Mouse (Mus musculus) kidney, embryonic 14.5 days (tissue): ENCODE results near the gene Dedd2. TPM values are rescaled to one million over a fixed set of nuclear protein-coding genes. Genes with fewer than 3 reads are reported as not detected.
A peak's percentile ranks its signal among the peaks of the same experiment; 100 is the strongest.

Experiments used
- ATAC-seq: fragments of 200-750 bp; cut with Nextera tagmentation; 2 replicates; pipeline ENCODE4 v1.8.0; 2017; ENCODE audit warnings: moderate number of reproducible peaks, mild to moderate bottlenecking, moderate TSS enrichment, moderate library complexity; ENCODE audit not compliant: low FRiP score, low TSS enrichment
- H3K27ac ChIP-seq: fragments of 300-500 bp; sonication (generic); 2 replicates; pipeline ENCODE4 v1.5.1; 2014; ENCODE audit warnings: low read depth, mild to moderate bottlenecking, low read length, moderate library complexity, mixed read lengths
- H3K27me3 ChIP-seq: fragments of 300-500 bp; sonication (generic); 2 replicates; pipeline ENCODE4 v1.6.1; 2014; ENCODE audit warnings: mild to moderate bottlenecking, low read length; ENCODE audit not compliant: control insufficient read depth, insufficient read depth
- H3K36me3 ChIP-seq: fragments of 300-500 bp; sonication (generic); 2 replicates; pipeline ENCODE4 v1.6.1; 2014; ENCODE audit warnings: low read length, mixed read lengths; ENCODE audit not compliant: control insufficient read depth, insufficient read depth
- H3K4me1 ChIP-seq: fragments of 300-500 bp; sonication (generic); 2 replicates; pipeline ENCODE4 v1.6.1; 2014; ENCODE audit warnings: low read length, mixed read lengths; ENCODE audit not compliant: control insufficient read depth, insufficient read depth
- H3K4me2 ChIP-seq: fragments of 300-500 bp; sonication (generic); replicated peaks from 2 replicates; pipeline ENCODE4 v1.6.1; 2014; ENCODE audit warnings: low read depth, mild to moderate bottlenecking, low read length
- H3K4me3 ChIP-seq: fragments of 300-500 bp; sonication (generic); 2 replicates; pipeline ENCODE4 v1.5.1; 2014; ENCODE audit warnings: mild to moderate bottlenecking, low read length
- H3K9ac ChIP-seq: fragments of 300-500 bp; sonication (generic); 2 replicates; pipeline ENCODE4 v1.6.1; 2014; ENCODE audit warnings: low read depth, mild to moderate bottlenecking, low read length, moderate library complexity
- H3K9me3 ChIP-seq: fragments of 300-500 bp; sonication (generic); 2 replicates; pipeline ENCODE4 v1.6.1; 2016; ENCODE audit warnings: low read length; ENCODE audit not compliant: control insufficient read depth
- WGBS: fragments of 180-500 bp; shearing (Covaris S2); extraction: QIAGEN DNeasy Blood & Tissue Kit; methylation state at CpG from one replicate; pipeline ENCODE4 v1.1.7; 2014; 5-methylcytosine and 5-hydroxymethylcytosine counted together
- polyA plus RNA-seq: library from polyadenylated mRNA; unstranded; fragments of >200 nt; fragmentation: Nextera tagmentation; extraction: Ambion mirVana; gene quantifications from 2 replicates; pipeline ENCODE4 v1.2.1, GENCODE M21; 2014

Gene Dedd2
- polyA plus RNA-seq, 1 experiment from 2014 or later = 10.8 TPM

- peaks cover 32% of the 10 kb centered on the region for H3K36me3 ChIP-seq
- H3K4me3 ChIP-seq = peak overlapping the region; percentile 73
- H3K4me2 ChIP-seq = peak overlapping the region; percentile 94
- no peaks in the 10 kb centered on the region for H3K27me3 ChIP-seq
- H3K4me1 ChIP-seq = peaks cover 47% of the 10 kb centered on the region
- H3K9ac ChIP-seq = peak overlapping the region; percentile 90
- peak overlapping the region; percentile 99 for H3K27ac ChIP-seq
- WGBS = under 1% methylated on average over 18 of the region's 18 CpGs
- no peaks in the 10 kb centered on the region for H3K9me3 ChIP-seq
- ATAC-seq = peak; percentile 8; the same call in 1 of the 2 replicates
Observed at GRCm38 (mm10) chr7:25248018-25248647, 27.7 kb upstream of the Dedd2 start.

GRCm38 (mm10) chr7:25247498-25247897 is 27.1 kb upstream of the Dedd2 start:
- ATAC-seq = no peak
- peaks cover 38% of the 10 kb centered on the region for H3K36me3 ChIP-seq
- peak overlapping the region; percentile 73 for H3K4me3 ChIP-seq
- 10% methylated on average over 3 of the region's 3 CpGs for WGBS
- H3K4me2 ChIP-seq = peak overlapping the region; percentile 94
- peaks cover 47% of the 10 kb centered on the region for H3K4me1 ChIP-seq
- H3K27ac ChIP-seq = peak overlapping the region; percentile 99
- H3K9me3 ChIP-seq = no peaks in the 10 kb centered on the region
- peak overlapping the region; percentile 90 for H3K9ac ChIP-seq
- H3K27me3 ChIP-seq = no peaks in the 10 kb centered on the region

DNA sequence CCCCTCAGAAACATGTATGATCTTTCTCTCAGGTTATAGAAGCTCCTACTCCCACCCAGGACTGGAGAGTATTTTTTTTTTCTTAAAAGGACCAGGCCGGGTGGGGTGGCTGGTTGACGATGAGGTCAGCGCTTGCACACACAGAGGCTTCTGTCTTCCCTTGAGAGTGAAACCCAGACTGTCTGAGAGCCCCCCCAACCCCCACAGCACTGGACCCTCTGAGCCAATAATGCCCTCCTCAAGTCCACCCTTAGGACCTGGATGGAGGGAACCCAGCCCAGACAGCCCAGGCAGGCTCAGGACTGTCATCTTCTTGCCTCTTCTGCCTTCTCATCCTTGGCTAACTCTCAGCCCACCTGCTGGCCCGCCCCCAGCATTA is 26.3 kb upstream of the Dedd2 start:
- ATAC-seq = no peak
- H3K4me1 ChIP-seq = peaks cover 44% of the 10 kb centered on the region
- peak overlapping the region; percentile 94 for H3K4me2 ChIP-seq
- peak overlapping the region; percentile 73 for H3K4me3 ChIP-seq
- no peaks in the 10 kb centered on the region for H3K9me3 ChIP-seq
- H3K9ac ChIP-seq = peak overlapping the region; percentile 90
- peaks cover 41% of the 10 kb centered on the region for H3K36me3 ChIP-seq
- no peaks in the 10 kb centered on the region for H3K27me3 ChIP-seq
- peak overlapping the region; percentile 99; the same call in 1 of the 2 replicates for H3K27ac ChIP-seq
- WGBS = 25% methylated on average over 4 of the region's 4 CpGs

GRCm38 (mm10) chr7:25246079-25246758 is 25.8 kb upstream of the Dedd2 start:
- Histone ChIP-seq H3K27me3 (no peaks in the 10 kb centered on the region), H3K4me3 (peak overlapping the region; percentile 73), H3K4me1 (peaks cover 38% of the 10 kb centered on the region), H3K9me3 (no peaks in the 10 kb centered on the region), H3K9ac (peak overlapping the region; percentile 90; the same call in 1 of the 2 replicates), H3K27ac (peak overlapping the region; percentile 27; the same call in 1 of the 2 replicates), H3K36me3 (peaks cover 41% of the 10 kb centered on the region), H3K4me2 (peak overlapping the region; percentile 94)
- ATAC-seq = no peak
- WGBS = 46% methylated on average over 20 of the region's 20 CpGs

DNA sequence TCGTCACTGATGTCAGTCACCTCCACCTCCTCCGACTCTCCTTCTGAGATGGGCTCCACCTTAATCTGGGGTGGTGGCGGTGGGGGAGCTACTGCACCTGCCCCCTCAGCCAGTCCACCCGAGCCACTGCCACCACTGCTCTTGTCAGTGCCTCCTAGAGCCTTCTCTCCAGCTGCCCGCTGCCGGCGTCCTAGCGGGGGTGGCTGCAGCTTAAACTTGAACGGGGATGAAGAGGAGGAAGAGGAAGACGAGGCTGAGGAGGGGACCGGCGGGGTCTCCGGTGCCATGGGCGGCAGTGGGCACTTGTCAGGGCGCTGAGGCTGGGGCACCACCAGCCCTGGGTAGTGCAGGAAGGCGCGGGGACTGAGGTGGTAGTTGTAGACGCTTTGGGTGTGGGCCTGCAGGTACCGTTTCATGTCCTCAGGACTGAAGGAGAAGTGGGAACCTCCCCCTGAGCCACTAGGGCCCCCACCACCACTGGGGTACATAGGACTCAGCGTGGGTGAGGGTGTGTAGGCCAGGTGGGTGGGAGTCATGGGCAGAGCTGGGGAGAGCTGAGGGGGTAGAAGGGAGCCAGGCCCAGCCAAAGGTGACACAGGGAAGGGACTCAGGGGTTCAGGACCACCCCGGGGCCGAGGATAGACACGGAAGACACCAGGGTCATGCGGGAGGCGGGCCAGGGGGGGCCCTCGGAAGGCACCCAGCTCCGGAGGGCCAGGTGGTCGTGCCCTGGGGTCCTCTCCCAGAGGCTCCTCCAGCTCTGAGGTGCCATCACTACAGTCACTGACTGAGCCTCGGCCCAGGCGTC is 24.4 kb upstream of the Dedd2 start:
- Histone ChIP-seq H3K4me2 (no peak overlapping the region), H3K4me1 (peaks cover 38% of the 10 kb centered on the region), H3K9me3 (no peaks in the 10 kb centered on the region), H3K36me3 (peaks cover 41% of the 10 kb centered on the region), H3K27ac (no peak overlapping the region), H3K4me3 (no peak overlapping the region), H3K9ac (no peak overlapping the region), H3K27me3 (no peaks in the 10 kb centered on the region)
- ATAC-seq = no peak
- 89% methylated on average over 30 of the region's 30 CpGs for WGBS

DNA sequence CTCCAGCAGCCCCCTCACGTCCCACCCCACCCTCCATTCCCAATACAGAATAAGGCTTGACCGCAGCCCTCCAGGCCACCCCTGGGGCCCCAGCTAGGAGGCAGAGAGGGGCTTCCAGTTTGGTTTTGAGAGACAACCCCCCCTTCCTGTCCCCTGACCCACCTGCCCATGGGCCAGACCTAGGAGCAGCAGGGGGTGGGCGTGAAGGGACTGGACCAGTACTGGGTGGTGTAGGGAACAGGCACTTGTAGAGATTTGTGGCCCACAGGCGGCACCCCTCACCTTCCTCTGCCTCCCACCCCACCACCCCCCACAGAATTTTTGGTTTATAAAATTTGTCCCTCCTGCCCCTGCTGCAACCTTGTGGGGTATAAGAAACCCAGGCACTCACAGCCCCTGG is 22.9 kb upstream of the Dedd2 start:
- H3K9me3 ChIP-seq = no peaks in the 10 kb centered on the region
- no peak overlapping the region for H3K27ac ChIP-seq
- H3K9ac ChIP-seq = no peak overlapping the region
- H3K36me3 ChIP-seq = peaks cover 41% of the 10 kb centered on the region
- 91% methylated on average over 4 of the region's 4 CpGs for WGBS
- H3K4me1 ChIP-seq = peaks cover 41% of the 10 kb centered on the region
- H3K4me3 ChIP-seq = no peak overlapping the region
- no peak overlapping the region for H3K4me2 ChIP-seq
- H3K27me3 ChIP-seq = no peaks in the 10 kb centered on the region
- ATAC-seq = no peak

- peaks cover 26% of the 10 kb centered on the region for H3K4me1 ChIP-seq
Observed at GRCm38 (mm10) chr7:25241062-25241461, 20.6 kb upstream of the Dedd2 start.

DNA sequence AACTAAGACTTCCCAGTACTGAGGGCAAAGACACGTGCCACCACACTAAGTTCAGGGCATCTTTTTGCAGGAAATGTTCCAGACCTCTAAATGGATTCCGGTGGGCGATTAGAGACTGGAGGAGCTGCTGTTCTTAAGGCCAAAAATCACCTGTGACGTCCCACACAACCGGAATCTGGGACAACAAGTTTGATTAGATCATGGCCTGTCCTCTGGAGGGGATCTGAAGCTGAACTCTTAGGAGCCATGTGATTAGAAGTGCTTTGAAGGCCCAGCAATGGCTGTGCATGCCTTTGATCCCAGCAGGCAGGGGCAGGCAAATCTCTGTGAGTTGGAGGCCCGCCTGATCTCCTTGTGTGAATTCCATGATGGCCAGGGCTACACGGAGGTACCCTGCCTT is 20.2 kb upstream of the Dedd2 start:
- 71% methylated on average over 7 of the region's 7 CpGs for WGBS
- no peak overlapping the region for H3K4me2 ChIP-seq
- H3K27me3 ChIP-seq = no peaks in the 10 kb centered on the region
- no peak overlapping the region for H3K27ac ChIP-seq
- peaks cover 25% of the 10 kb centered on the region for H3K4me1 ChIP-seq
- no peaks in the 10 kb centered on the region for H3K9me3 ChIP-seq
- ATAC-seq = no peak
- peaks cover 34% of the 10 kb centered on the region for H3K36me3 ChIP-seq
- H3K4me3 ChIP-seq = no peak overlapping the region
- no peak overlapping the region for H3K9ac ChIP-seq

More at GRCm38 (mm10) chr7:25241062-25241461, 20.6 kb upstream of the Dedd2 start:
- no peak overlapping the region for H3K4me3 ChIP-seq
- H3K4me2 ChIP-seq = no peak overlapping the region
- no peak for ATAC-seq
- 32% methylated on average over 2 of the region's 2 CpGs for WGBS
- no peak overlapping the region for H3K9ac ChIP-seq
- H3K9me3 ChIP-seq = no peaks in the 10 kb centered on the region
- H3K27me3 ChIP-seq = no peaks in the 10 kb centered on the region
- peaks cover 38% of the 10 kb centered on the region for H3K36me3 ChIP-seq
- no peak overlapping the region for H3K27ac ChIP-seq
